Mouse (Mus musculus) limb, embryonic 11.5 days (tissue): Measurements from ENCODE around the gene Syt17. TPM values are rescaled to one million over a fixed set of nuclear protein-coding genes. Genes with fewer than 3 reads are reported as not detected.

ENCODE experiments used
- ATAC-seq: fragments of 200-750 bp; cut with Nextera tagmentation; 2 replicates; pipeline ENCODE4 v1.8.0; 2017; ENCODE audit warnings: low read depth; ENCODE audit not compliant: insufficient number of reproducible peaks, low FRiP score, low TSS enrichment
- DNase-seq: peaks from one replicate; pipeline ENCODE4 v3.0.0-alpha.2; 2015; ENCODE audit warnings: low spot score
- H3K27ac ChIP-seq: fragments of 300-500 bp; sonication (generic); replicated peaks from 2 replicates; pipeline ENCODE4 v1.5.1; 2014; ENCODE audit warnings: low read depth, mild to moderate bottlenecking, low read length
- H3K27me3 ChIP-seq: fragments of 300-500 bp; sonication (generic); 2 replicates; pipeline ENCODE4 v1.6.1; 2014; ENCODE audit warnings: mild to moderate bottlenecking, low read length, mixed read lengths; ENCODE audit not compliant: control insufficient read depth, insufficient read depth
- H3K36me3 ChIP-seq: fragments of 300-500 bp; sonication (generic); 2 replicates; pipeline ENCODE4 v1.6.1; 2014; ENCODE audit warnings: mild to moderate bottlenecking, low read length, moderate library complexity, mixed read lengths; ENCODE audit not compliant: control insufficient read depth, insufficient read depth
- H3K4me1 ChIP-seq: fragments of 300-500 bp; sonication (generic); 2 replicates; pipeline ENCODE4 v1.6.1; 2014; ENCODE audit warnings: low read length, mixed read lengths; ENCODE audit not compliant: control insufficient read depth, insufficient read depth
- H3K4me2 ChIP-seq: fragments of 300-500 bp; sonication (generic); 2 replicates; pipeline ENCODE4 v1.6.1; 2014; ENCODE audit warnings: low read depth, mild to moderate bottlenecking, moderate library complexity; ENCODE audit not compliant: severe bottlenecking
- H3K4me3 ChIP-seq: fragments of 300-500 bp; sonication (generic); 2 replicates; pipeline ENCODE4 v1.5.1; 2014; ENCODE audit warnings: low read depth, low read length
- H3K9ac ChIP-seq: fragments of 300-500 bp; sonication (generic); 2 replicates; pipeline ENCODE4 v1.6.1; 2014; ENCODE audit warnings: mild to moderate bottlenecking, low read length
- H3K9me3 ChIP-seq: fragments of 300-500 bp; sonication (generic); 2 replicates; pipeline ENCODE4 v1.6.1; 2016; ENCODE audit warnings: low read length; ENCODE audit not compliant: control insufficient read depth
- WGBS: fragments of 180-500 bp; shearing (Covaris S2); extraction: QIAGEN DNeasy Blood & Tissue Kit; methylation state at CpG from one replicate; pipeline ENCODE4 v1.1.7; 2014; 5-methylcytosine and 5-hydroxymethylcytosine counted together
- polyA plus RNA-seq: library from polyadenylated mRNA; unstranded; fragments of >200 nt; fragmentation: Nextera tagmentation; extraction: Ambion mirVana; gene quantifications from 2 replicates; pipeline ENCODE4 v1.2.1, GENCODE M21; 2014

Gene Syt17
- polyA plus RNA-seq, 1 experiment from 2014 or later: 1.5 TPM

DNA sequence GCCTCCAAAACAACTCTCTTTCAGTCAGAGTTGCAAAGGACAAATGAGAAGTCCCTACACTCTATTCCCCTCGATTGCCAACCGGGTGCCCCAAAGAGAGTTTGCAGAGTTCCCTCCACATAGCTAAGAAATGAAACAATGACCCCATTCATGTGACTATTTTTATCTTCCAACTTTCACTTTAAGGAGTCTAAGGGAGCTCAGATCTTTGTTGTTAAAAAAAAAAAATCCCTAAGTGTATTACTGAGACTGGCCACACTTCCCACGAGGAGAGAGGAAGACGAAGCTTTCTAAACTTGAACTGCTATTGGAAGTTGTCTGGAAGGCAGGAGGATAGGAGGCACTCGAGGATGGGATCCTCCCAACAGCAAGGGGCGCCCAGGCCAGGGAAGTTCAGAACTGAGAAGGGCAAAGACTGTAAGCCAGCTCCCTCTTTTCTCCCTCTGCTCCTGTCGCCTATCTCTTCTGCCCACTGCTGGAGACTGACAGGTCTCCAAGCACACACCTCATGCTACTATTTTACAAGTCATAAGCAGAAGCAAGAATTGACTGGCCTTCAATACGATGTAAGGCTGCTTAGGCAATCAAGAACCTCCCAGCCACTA is 40.1 kb upstream of the Syt17 start:
- peaks cover 10% of the 10 kb centered on the region for H3K27me3 ChIP-seq
- H3K27ac ChIP-seq: no peak overlapping the region

DNA sequence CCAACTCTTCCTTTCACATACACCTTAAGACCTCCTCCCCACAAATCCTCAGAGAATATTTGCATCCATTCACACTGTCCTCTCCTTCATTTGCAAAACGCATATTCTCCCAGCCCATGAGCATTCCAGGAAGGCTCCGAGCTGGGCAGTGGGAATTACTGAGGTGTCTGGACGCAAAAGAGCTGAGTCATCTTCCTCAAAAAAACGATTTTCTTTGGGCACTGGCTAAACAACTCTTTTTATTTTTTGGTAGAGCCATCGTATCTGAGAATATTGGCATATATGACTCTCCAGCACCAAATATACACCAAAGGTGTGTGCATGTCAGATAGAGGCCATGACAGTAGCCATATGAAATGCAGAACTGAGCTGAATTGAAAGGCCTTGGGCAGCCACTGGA is 38.9 kb upstream of the Syt17 start:
- no peaks in the 10 kb centered on the region for H3K36me3 ChIP-seq
- DNase-seq: no peak
- no peak overlapping the region for H3K9ac ChIP-seq
- no peak overlapping the region for H3K27ac ChIP-seq
- peaks cover 4% of the 10 kb centered on the region; the same call in 1 of the 2 replicates for H3K4me1 ChIP-seq
- H3K27me3 ChIP-seq: peaks cover 10% of the 10 kb centered on the region
- no peak for ATAC-seq
- no peaks in the 10 kb centered on the region for H3K9me3 ChIP-seq
- 63% methylated on average over 5 of the region's 5 CpGs for WGBS
- no peak overlapping the region for H3K4me3 ChIP-seq
- H3K4me2 ChIP-seq: no peak overlapping the region

More for the DNA sequence above, 40.1 kb upstream of the Syt17 start:
- Histone ChIP-seq H3K4me2 (no peak overlapping the region), H3K9ac (no peak overlapping the region), H3K4me1 (peaks cover 4% of the 10 kb centered on the region; the same call in 1 of the 2 replicates), H3K36me3 (no peaks in the 10 kb centered on the region), H3K4me3 (no peak overlapping the region), H3K9me3 (no peaks in the 10 kb centered on the region)
- WGBS: 33% methylated on average over 8 of the region's 8 CpGs
- DNase-seq: no peak
- ATAC-seq: no peak

DNA sequence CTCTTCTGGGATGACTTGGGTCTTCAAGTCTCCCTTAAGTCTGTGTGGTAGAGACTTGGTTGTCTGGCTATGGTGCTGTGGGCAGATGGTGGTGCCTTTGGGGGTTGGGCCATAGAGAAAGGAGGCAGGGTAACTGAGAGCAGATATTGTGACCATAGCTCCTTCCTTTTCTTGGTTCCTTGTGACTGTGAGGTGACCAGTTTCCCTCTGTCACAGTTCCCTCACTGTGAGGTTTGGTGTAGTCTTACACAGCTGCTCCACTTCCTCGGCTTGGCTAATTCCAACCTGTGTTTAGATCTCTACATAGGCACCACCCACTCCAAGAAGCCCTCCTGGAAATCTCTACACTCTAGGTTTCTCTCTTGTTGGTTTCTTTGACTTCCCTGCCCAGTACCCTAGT is 36.0 kb upstream of the Syt17 start:
- Histone ChIP-seq H3K9me3 (no peaks in the 10 kb centered on the region), H3K9ac (no peak overlapping the region), H3K36me3 (no peaks in the 10 kb centered on the region), H3K4me3 (no peak overlapping the region), H3K27me3 (no peaks in the 10 kb centered on the region), H3K4me1 (0 out of 2 replicates have a peak, but pooled peaks cover under 1% of the 10 kb centered on the region), H3K4me2 (no peak overlapping the region), H3K27ac (no peak overlapping the region)
- WGBS: 59% methylated on average over 1 of the region's 1 CpGs
- ATAC-seq: no peak
- no peak for DNase-seq

DNA sequence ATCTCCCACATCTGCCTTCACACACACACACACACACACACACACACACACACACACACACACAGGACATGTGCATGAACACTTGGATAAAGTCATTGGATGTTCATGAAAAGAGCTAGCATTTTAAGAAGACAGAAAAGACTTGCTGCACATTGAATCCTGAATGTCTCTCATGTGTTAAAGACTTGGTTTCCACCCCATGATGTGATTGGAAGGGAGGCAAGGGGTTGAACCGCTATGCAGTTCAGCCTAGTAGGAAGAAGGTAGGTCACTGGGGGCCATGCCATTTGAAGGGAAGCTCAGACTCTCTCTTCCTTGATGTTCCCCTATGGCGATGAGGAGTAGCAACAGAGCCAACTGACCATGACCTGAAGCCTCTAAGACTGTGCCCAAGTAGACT is 34.0 kb upstream of the Syt17 start:
- 0 out of 2 replicates have a peak, but pooled peaks cover 2% of the 10 kb centered on the region for H3K4me1 ChIP-seq
- H3K4me3 ChIP-seq: no peak overlapping the region
- DNase-seq (no peak), ATAC-seq (no peak)
- H3K9ac ChIP-seq: no peak overlapping the region
- no peak overlapping the region for H3K4me2 ChIP-seq
- WGBS: 90% methylated on average over 2 of the region's 2 CpGs
- H3K9me3 ChIP-seq: no peaks in the 10 kb centered on the region
- no peak overlapping the region for H3K27ac ChIP-seq
- H3K27me3 ChIP-seq: no peaks in the 10 kb centered on the region
- no peaks in the 10 kb centered on the region for H3K36me3 ChIP-seq

DNA sequence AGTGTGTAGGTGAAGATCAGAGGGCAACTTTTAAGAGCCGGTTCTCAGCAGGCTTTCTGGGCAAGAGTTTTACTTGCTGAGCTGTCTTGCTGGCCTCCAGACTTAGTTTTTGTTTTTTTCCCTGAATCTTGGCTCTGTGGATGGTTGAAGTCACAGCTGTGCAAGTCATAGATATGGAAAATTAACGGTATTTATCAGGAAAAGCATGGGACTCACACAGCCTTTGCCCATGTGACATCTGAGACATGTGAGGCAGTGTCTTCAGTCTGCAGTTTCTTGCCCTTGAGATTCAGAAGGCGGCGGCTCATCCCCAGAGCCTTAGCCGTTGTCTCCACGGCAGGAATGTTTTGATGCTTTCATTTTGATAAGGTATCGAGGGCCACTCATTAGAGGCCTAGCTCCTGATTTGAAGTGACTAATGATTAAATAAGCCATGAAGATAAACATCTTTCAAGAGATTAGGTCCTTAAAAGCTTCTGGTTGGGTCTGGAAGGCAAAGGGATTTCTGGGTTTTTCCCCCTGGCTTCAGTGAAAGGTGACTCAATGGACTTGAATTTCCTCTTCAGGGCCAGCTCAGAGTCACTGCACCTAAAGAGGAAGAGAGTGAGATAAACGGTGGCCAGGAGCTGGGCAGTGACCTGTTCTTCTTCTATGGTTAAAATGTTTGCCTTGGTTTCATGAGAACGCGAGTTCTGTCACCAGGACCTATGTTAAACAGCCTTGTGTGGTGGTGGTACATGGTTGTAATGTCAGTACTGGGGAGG is 33.2 kb upstream of the Syt17 start:
- H3K36me3 ChIP-seq: no peaks in the 10 kb centered on the region
- no peak overlapping the region for H3K4me2 ChIP-seq
- DNase-seq: no peak
- H3K9me3 ChIP-seq: no peaks in the 10 kb centered on the region
- no peak overlapping the region for H3K9ac ChIP-seq
- no peak overlapping the region for H3K27ac ChIP-seq
- H3K27me3 ChIP-seq: no peaks in the 10 kb centered on the region
- no peak overlapping the region for H3K4me3 ChIP-seq
- H3K4me1 ChIP-seq: 0 out of 2 replicates have a peak, but pooled peaks cover 2% of the 10 kb centered on the region
- 81% methylated on average over 10 of the region's 10 CpGs for WGBS
- ATAC-seq: no peak

DNA sequence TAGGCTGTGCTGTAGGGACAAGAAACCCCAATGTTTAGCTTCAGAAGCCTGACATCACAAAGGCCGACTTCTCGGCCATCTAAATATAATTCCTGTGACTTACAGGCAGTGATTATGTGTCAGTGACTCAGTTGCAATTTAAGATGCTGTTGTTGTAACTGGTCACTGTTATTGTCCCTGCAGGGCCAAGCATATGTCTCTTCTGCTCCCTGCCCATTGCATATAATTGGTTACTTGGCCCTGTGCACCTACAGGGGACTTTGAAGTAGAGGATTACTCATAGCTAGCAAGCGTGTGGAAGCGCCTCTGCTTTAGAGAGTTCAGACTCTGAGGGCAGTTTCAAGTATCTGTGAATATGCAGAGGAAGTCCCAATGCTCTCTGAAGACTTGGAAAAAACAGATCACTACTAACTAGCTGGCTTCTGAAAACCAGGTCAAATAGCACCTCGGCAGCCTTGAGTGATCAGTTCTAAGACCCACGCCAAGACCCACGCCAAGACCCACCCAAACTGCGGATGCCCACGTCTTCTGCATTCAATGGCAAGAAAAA is 32.2 kb upstream of the Syt17 start:
- H3K4me2 ChIP-seq: no peak overlapping the region
- ATAC-seq (no peak), DNase-seq (no peak)
- H3K9me3 ChIP-seq: no peaks in the 10 kb centered on the region
- no peaks in the 10 kb centered on the region for H3K36me3 ChIP-seq
- 0 out of 2 replicates have a peak, but pooled peaks cover 2% of the 10 kb centered on the region for H3K4me1 ChIP-seq
- no peaks in the 10 kb centered on the region for H3K27me3 ChIP-seq
- H3K9ac ChIP-seq: no peak overlapping the region
- H3K4me3 ChIP-seq: no peak overlapping the region
- 90% methylated on average over 9 of the region's 9 CpGs for WGBS
- no peak overlapping the region for H3K27ac ChIP-seq

DNA sequence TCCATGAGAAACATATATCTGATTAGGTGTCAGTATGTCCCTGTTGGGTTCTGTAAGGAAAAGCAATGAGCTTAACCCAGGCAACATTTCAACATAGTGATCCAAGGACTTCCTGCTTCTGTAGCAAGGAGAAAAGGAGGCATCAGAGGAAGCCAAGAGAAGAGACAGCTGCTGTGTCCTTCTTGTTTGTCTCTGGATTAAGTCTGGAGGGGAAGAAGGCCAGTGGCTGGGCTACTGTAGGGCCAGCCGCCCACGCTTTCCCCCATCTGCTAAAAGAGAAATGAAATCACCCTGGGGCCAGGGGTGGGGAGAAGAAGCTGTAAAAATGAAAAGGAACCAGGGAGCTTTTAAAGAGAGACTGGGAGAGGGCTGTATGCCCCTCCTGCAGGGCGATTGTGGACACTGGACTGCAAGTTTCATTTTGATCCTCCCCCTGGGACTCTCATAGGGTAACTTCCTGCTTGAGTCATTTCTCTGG is 30.9 kb upstream of the Syt17 start:
- WGBS: 61% methylated on average over 3 of the region's 3 CpGs
- H3K27me3 ChIP-seq: no peaks in the 10 kb centered on the region
- DNase-seq: no peak
- no peak overlapping the region for H3K4me3 ChIP-seq
- no peak overlapping the region for H3K27ac ChIP-seq
- no peak for ATAC-seq
- H3K36me3 ChIP-seq: no peaks in the 10 kb centered on the region
- no peak overlapping the region for H3K9ac ChIP-seq
- H3K4me1 ChIP-seq: 0 out of 2 replicates have a peak, but pooled peaks cover 2% of the 10 kb centered on the region
- H3K4me2 ChIP-seq: no peak overlapping the region
- no peaks in the 10 kb centered on the region for H3K9me3 ChIP-seq

DNA sequence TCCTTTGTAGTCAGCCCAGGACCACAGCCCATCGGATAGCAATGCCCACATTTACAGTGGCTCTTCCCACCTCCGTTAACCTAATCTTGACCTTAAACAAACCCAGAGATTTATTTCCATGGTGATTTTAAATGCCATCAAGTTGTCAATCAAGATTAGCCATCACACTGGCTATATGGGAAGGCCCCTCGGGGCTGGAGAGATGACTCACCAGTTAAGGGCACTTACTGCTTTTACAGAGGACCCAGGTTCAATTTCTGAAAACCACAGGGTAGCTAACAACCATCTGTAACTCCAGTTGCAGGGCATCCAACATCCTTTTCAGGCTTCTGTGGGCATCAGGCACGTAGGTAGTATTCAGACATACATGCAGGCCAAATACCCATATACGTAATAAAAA is 28.4 kb upstream of the Syt17 start:
- ATAC-seq (no peak), DNase-seq (no peak)
- no peak overlapping the region for H3K27ac ChIP-seq
- H3K4me1 ChIP-seq: 0 out of 2 replicates have a peak, but pooled peaks cover 2% of the 10 kb centered on the region
- no peaks in the 10 kb centered on the region for H3K9me3 ChIP-seq
- no peak overlapping the region for H3K4me3 ChIP-seq
- no peaks in the 10 kb centered on the region for H3K36me3 ChIP-seq
- no peak overlapping the region for H3K9ac ChIP-seq
- 59% methylated on average over 5 of the region's 5 CpGs for WGBS
- H3K4me2 ChIP-seq: no peak overlapping the region
- H3K27me3 ChIP-seq: no peaks in the 10 kb centered on the region
